Mouse (Mus musculus): ENCODE data around the gene 2810408A11Rik.

GRCm38 (mm10) chr11:69870289-69871069 is 30.3 kb downstream of the 2810408A11Rik start:
- TF ChIP-seq CTCF (IDR thresholded peaks at IDR 0.05; ENCODE audit: borderline replicate concordance, extremely low read depth, insufficient read depth, insufficient read length) (no peak), POLR2A (IDR thresholded peaks at IDR 0.05; ENCODE audit: borderline replicate concordance, extremely low read depth, insufficient read depth, insufficient read length, poor library complexity, severe bottlenecking) (no peak)
